Mouse (Mus musculus) bone marrow, adult 2 months (tissue): ENCODE data around the gene Sfi1.
"Not testable (repeated sequence)": the region's sequence is repeated elsewhere in the genome, so short reads cannot be mapped to it uniquely, and the experiment has no call there.

Experiments used
- CTCF ChIP-seq: fragments of 200-500 bp; IDR thresholded peaks from 2 replicates; pipeline ENCODE4 v1.5.1; 2011; ENCODE audit warnings: low read length, control low read depth; ENCODE audit not compliant: control insufficient read depth, insufficient read depth
- POLR2A ChIP-seq: fragments of 200-500 bp; IDR thresholded peaks from 2 replicates; pipeline ENCODE4 v1.6.1; 2011; ENCODE audit warnings: low read depth, mild to moderate bottlenecking, control low read depth, low read length, borderline replicate concordance; ENCODE audit not compliant: control insufficient read depth

GRCm38 (mm10) chr11:3180510-3181160 lies 12.6 kb downstream of the Sfi1 start:
- TF ChIP-seq CTCF, POLR2A: not testable (repeated sequence)
